Mouse (Mus musculus): ENCODE results near the gene Sf3b1. TPM values are rescaled to one million over a fixed set of nuclear protein-coding genes. Genes with fewer than 3 reads are reported as not detected.
A peak's percentile ranks its signal among the peaks of the same experiment; 100 is the strongest.
"Not testable (repeated sequence)": the region's sequence is repeated elsewhere in the genome, so short reads cannot be mapped to it uniquely, and the experiment has no call there.

Sf3b1 gene
- 156 and 180 TPM in 2 replicates for polyA plus RNA-seq (2012; rRNA removed)

DNA sequence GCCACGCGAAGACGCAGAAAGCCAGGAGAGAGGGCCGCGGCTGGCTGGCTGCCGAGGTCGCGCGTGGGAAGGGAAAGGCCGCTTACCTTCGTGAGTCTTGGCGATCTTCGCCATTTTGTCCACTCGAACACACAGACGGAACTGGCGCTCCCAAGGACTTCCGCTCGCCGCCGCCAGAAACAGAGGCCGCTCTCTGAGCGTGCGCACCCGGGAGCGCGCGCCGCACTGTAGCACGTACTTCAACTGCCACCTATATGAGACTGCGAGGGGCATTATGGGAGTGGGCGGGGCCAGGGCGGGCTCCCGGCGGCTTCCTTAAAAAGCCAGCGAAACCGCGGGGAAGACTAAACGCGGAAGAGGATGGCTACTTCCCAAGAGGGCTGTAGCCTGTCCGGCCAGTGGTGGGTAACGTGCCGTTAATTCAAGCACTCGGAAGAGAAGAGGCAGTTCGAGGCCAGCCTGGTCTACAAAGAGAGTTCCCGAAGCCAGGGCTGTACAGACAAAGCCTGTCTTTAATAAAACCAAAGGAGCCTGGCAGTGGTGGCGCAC lies at the start of gene Sf3b1:
Gene Sf3b1, minus strand, starts transcription at position 229 of the 549 bp plus-strand sequence.
- DNase-seq (ENCODE audit: low spot score), result peak; percentile 88

- DNase-seq (ENCODE audit: low spot score), result no peak
Measured at GRCm38 (mm10) chr1:55076395-55076743, 49.1 kb upstream of the Sf3b1 start.

DNA sequence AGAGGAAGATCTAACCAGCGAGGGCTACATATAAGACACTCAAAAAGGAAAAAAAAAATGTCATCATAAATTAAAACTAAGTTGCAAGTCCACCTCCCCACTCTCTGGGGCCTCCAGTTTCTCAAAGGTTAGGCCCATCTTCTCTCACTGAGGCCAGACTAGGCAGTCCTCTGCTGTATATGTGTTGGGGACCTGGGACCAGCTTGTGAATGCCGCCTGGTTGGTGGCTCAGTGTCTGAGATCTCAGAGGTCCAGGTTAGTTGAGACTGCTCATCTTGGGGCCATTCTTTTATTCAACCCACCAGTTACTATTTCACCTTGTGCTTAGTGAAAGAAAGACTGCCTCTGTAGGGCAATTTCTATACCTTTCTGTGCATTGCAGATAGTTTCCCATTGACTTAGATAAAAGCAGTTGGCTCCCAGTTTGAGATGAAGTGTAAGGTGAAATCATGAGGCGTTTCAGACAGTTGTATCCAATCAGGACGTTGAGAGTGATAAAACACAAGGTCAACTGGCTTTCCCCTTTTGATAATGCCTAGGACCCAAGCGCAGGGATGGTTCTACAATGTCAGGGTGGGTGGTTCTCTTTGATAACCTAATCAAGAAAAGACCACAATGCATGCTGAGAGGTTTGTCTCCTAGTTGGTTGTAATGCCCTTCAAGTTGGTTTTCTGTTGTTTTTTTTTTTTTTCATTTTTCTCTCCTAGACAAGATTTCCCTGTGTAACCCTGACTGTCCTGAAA lies 48.5 kb upstream of the Sf3b1 start:
- no peak for DNase-seq (ENCODE audit: low spot score)

DNA sequence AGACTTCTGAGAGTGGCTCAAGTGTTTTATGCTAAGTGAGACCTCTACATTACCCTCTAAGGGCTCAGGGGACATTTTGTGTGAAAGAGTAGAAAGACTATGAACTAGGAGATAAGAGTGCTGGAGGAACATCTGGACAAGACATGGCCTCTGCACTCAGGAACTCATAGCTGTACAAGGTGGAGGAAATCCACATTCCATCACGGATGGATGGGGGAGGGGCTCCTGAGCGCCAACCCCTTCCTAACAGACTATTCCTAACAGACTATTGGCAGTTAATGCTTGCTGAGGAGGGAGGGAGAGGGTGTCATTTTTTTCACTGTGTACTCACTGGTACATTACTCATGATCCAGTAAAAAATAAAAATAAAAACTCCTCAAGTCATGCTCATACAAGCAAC lies 47.5 kb upstream of the Sf3b1 start:
- no peak for DNase-seq (ENCODE audit: low spot score)

GRCm38 (mm10) chr1:55072328-55072727 lies 45.0 kb upstream of the Sf3b1 start:
- DNase-seq (ENCODE audit: low spot score), result not testable (repeated sequence)

DNA sequence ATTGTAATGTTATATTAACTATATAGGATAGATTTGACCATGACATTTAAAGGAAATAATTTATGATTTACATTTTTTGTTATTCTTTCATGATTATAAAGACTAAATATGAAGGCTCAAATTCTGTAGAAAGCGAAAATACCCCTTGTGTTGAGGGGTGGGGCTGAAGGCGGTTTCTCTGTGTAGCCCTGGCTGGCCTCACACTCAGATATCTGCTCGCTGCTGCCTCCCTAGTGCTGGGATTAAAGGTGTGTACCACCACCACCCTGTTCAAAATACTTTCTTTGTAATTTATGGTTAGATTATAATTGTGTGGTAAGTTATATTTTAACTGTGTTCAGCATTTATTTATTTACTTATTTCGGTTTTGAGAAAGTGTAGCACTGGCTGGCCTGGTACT lies 34.5 kb upstream of the Sf3b1 start:
- DNase-seq (ENCODE audit: low spot score), result no peak

DNA sequence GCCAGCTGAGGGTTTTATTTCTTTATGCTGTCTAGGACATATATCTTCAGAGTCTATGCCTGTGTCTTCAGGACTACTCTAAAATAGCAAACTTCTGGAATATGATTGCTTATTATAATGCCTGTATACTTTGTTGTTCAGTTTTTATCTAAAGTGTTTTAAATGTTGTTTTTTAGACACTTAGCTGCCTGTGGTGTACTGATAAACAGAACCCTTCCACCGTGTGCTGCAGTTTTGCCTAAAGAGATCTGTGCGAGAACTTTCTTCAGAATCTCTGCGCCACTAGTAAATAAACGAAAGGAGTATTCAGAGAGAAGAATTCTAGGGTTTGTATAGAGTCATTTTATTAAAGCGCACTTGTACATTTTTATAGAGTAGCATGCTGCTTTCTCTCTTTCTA lies 33.8 kb upstream of the Sf3b1 start:
- no peak for DNase-seq (ENCODE audit: low spot score)

GRCm38 (mm10) chr1:55058383-55058782 lies 31.1 kb upstream of the Sf3b1 start:
- DNase-seq (ENCODE audit: low spot score), result not testable (repeated sequence)

DNA sequence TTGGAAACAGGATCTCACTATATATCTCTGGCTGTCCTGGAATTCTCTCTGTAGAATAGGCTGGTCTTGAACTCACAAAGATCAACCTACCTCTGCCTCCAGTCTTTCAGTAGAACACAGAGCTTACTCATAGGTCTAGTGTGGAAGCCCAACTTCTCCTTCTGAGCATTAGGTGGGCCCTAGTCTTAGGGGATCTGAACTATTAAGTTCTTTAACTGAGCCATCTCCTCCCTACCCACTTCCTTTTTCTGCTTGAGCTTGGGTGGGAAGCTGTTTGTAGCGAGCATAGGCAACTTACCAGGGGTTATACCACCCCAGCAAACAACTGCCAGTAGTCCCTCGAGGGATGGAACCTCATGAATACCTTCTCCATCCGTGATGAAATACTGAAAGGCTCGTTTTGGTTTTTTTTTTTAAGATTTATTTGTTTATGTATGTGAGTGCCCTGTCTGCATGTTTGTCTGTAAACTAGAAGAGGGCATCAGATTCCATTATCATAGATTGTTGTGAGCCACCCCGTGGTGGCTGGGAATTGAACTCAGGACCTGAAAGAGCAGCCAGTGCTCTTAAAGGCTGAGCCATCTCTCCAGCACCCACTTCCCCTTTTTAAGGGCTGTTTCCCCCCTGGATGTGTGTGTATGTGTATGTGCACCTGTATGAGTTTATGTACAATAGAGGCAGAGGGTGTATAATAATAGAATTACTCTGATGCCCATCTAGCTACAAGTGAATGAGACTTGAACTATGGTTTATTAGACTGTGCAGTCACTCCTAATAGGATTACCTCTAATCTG lies 28.2 kb upstream of the Sf3b1 start:
- DNase-seq (ENCODE audit: low spot score), result no peak

- DNase-seq (ENCODE audit: low spot score), result no peak
Measured at GRCm38 (mm10) chr1:55053596-55053995, 26.3 kb upstream of the Sf3b1 start.

DNA sequence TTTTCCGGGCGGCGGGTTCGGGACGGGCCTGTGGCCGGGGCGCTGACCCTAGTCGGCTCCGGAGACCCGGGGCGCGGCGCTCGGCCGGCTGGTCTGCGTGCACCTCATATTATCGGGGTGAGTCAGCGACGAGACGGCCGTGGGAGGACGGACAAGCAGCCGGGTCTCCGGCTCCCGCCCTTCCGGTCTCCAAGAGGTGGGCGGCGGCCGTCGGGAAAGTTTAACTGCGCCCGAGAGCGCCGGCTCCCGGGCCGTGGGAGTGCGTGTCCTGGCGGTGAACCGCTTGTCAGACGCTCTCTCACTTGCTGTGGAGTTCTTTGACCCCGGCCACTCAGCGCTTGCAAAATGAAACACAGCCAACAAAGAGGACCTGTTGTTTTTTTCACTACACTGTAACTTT lies 25.7 kb upstream of the Sf3b1 start:
- DNase-seq (ENCODE audit: low spot score), result no peak

- DNase-seq (ENCODE audit: low spot score), result peak; percentile 98
Measured at GRCm38 (mm10) chr1:55052355-55052953, 25.2 kb upstream of the Sf3b1 start, which contains the start of gene Coq10b. Coq10b (plus strand) TSS chr1:55052770.

DNA sequence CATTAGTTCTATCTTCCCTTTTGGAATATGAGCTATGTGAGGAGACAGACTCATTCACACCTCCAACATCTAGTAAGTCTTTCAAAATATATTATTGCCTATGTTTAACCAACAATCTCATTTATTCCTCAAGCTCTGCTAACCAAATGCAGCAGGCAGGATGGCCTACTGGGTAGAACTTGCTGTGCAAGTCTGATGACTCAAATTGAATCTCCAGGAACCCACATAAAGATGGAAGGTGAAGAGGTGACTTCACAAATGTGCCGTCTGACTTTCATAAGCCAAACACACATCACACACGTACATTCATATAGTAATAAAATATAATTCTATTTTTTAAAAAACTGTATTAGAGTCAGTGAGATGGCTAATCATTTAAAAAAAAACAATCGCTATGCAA lies 24.4 kb upstream of the Sf3b1 start:
- no peak for DNase-seq (ENCODE audit: low spot score)

DNA sequence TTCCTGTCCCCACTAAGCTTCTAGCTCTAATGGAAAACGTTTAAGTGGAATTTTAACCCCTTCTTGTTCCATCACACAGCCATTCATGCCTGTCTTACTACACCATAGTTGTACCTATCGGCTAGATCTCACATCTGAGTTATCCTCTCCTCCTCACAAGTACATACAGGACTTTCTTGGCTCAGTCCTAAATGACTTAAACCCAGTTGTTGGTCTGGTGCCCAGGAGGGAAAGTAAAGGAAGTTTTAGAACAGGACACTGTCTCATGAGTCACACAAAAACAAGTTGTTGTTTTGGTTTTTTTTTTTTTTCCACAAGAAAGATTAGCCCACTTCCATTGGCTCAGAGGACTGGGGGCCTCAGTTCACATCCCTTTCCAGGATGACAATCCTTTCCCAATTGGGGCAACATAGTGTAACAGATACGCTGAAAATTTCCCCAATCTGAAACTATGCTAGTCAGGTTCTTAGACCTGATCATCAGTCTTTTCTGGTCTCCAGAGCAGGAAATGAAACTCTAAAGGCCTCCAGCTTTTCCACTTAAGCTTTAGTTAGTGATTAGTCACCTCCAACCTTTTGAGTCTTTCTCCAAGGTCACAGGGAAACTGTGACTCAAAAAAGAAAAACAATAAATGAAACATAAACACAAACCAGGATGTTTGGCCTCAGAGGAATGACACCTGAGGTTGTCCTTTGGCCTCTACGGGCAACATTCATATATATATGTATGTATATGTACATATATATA lies 21.7 kb upstream of the Sf3b1 start:
- DNase-seq (ENCODE audit: low spot score), result no peak

GRCm38 (mm10) chr1:55043164-55043563 lies 15.9 kb upstream of the Sf3b1 start:
- no peak for DNase-seq (ENCODE audit: low spot score)

GRCm38 (mm10) chr1:55042246-55042645 lies 15.0 kb upstream of the Sf3b1 start:
- DNase-seq (ENCODE audit: low spot score), result no peak

- DNase-seq (ENCODE audit: low spot score), result no peak
Measured at GRCm38 (mm10) chr1:55041691-55042090, 14.4 kb upstream of the Sf3b1 start.

DNA sequence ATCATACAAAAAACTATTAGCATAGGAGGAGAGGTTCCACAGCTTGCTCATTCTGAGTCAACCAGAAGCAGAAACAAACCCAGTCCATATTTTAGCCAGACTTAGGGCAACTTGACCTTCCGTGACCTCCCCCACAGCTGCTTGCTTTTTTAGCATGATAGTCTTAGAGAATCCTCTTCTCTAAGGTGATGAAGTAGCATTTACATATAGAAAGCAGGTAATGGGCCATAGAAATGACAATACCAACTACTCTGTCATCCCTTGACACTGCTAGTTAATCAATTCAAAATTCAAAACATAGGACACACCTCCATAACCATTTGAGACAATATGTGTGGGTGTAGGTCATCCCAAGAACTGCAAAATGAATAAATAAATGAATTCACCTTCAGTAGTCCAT lies 12.7 kb upstream of the Sf3b1 start:
- DNase-seq (ENCODE audit: low spot score), result no peak

- DNase-seq (ENCODE audit: low spot score), result no peak
Measured at GRCm38 (mm10) chr1:55031026-55031779, 3.9 kb upstream of the Sf3b1 start.

DNA sequence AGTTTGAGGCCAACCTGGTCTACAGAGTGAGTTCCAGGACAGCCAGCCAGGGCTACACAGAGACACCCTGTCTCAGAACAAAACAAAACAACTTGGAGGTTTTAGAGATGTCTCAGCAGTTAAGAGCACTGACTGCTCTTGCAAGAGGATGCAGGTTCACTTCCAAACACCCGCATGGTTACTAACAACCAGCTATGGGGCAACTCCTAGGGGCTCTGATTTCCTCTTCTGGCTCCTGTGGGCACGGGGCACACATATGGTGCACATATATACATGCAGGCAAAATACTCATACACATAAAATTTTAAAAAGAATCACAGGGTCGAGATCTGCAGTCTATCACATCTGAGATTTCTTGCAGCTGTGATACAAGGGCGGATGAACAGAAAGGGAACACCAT lies 2.2 kb upstream of the Sf3b1 start:
- DNase-seq (ENCODE audit: low spot score), result no peak
